Mouse (Mus musculus): Measurements from ENCODE around the gene Asah2. TPM values are rescaled to one million over a fixed set of nuclear protein-coding genes. Genes with fewer than 3 reads are reported as not detected.

The Asah2 gene
- total and polyA plus RNA-seq, 2 experiments from 2014 or later, result 0.49 to 3.4 TPM

DNA sequence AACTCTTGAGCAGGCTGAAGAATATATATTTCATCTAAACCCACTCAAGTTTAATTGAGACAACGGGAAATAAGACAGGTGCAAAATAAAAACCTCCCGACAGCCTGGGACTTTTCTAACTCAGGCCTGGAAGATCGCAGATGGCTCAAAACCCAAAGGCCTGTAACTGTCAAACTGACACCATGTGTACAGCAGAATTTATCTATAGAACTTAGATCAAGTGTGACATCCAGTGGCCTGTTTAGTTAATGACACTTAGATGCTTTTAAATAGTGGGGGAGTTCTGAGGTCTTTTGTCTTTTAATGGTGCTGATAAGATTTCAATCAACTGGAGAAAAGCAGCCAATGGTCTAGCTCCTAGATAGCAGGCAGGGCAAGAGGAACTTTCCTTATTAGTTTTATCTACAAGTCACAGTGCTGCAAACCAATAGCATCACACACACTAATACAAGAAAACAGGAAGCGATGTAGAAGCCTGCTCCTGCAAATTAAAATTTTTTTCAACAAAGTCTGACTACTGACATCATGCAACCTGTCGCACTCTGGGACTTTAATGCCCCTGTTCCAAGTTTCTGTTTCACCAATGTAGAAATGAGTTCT lies 140.0 kb downstream of the Asah2 start:
- no peak overlapping the region for H3K27ac ChIP-seq (ENCODE audit: low read depth, low read length)
- DNase-seq (ENCODE audit: low spot score), result peak; percentile 70
- WGBS, result 69% methylated on average over 5 of the region's 5 CpGs
- TF ChIP-seq CTCF (IDR thresholded peaks at IDR 0.05), result peak; percentile 67
- no peak overlapping the region for H3K4me2 ChIP-seq (ENCODE audit: low read depth, low read length, poor library complexity, severe bottlenecking)
- H3K27me3 ChIP-seq (ENCODE audit: insufficient read depth, low read length), result no peaks in the 10 kb centered on the region
- H3K9ac ChIP-seq (replicated peaks; ENCODE audit: low read length, poor library complexity, severe bottlenecking), result no peak overlapping the region
- no peaks in the 10 kb centered on the region for H3K9me3 ChIP-seq (ENCODE audit: low read length)
- ATAC-seq (ENCODE audit: low FRiP score), result no peak
- H3K4me3 ChIP-seq (ENCODE audit: low read depth, low read length), result no peak overlapping the region
- no peaks in the 10 kb centered on the region for H3K36me3 ChIP-seq (ENCODE audit: insufficient read depth, low read length)
- H3K4me1 ChIP-seq (ENCODE audit: insufficient read depth, low read length), result no peaks in the 10 kb centered on the region

DNA sequence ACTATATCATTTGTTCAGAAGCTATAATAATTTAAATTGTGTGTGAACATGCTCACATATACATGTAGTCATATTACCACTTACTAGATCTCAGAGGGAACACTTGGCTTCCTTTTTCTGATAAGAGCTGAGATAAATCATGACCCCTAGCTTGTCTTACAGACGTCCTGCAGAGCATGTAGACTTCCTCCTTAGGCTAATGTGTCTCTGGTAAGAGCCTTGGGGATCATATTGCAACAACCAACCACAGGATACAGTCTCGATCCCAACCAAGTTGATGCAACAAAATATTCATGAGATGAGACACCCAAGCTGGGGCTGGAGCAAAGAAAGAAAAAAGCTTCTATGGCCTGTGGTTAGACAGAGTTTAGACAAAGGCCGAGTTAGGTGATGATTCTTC lies 144.9 kb downstream of the Asah2 start:
- no peak for ATAC-seq (ENCODE audit: low FRiP score)
- no peak overlapping the region for H3K4me3 ChIP-seq (ENCODE audit: low read depth, low read length)
- no peaks in the 10 kb centered on the region for H3K9me3 ChIP-seq (ENCODE audit: low read length)
- DNase-seq (ENCODE audit: low spot score), result no peak
- H3K27me3 ChIP-seq (ENCODE audit: insufficient read depth, low read length), result no peaks in the 10 kb centered on the region
- no peaks in the 10 kb centered on the region for H3K36me3 ChIP-seq (ENCODE audit: insufficient read depth, low read length)
- TF ChIP-seq CTCF (IDR thresholded peaks at IDR 0.05), result no peak
- no peak overlapping the region for H3K9ac ChIP-seq (replicated peaks; ENCODE audit: low read length, poor library complexity, severe bottlenecking)
- no peak overlapping the region for H3K4me2 ChIP-seq (ENCODE audit: low read depth, low read length, poor library complexity, severe bottlenecking)
- H3K27ac ChIP-seq (ENCODE audit: low read depth, low read length), result no peak overlapping the region
- H3K4me1 ChIP-seq (ENCODE audit: insufficient read depth, low read length), result no peaks in the 10 kb centered on the region
- WGBS, result 68% methylated on average over 3 of the region's 3 CpGs

DNA sequence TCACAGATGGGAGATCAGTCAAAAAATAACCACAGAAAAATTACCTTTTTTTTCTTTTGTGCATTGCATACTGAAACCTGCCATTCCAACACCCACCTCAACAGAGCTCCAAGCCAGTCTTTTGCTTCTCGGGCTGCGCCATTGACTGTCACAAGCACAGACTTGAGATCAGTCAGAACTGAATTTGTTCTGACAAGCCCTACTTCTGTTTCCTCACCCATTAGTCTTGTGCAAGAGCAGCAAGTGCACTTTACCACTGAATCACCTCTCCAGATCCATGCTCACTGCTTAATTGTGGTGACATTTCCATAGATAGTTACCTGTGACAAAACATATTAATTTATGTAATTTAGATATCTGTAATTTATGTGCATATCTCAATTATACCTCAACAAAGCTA lies 147.6 kb downstream of the Asah2 start:
- Histone ChIP-seq H3K36me3 (ENCODE audit: insufficient read depth, low read length) (no peaks in the 10 kb centered on the region), H3K9me3 (ENCODE audit: low read length) (no peaks in the 10 kb centered on the region), H3K4me3 (ENCODE audit: low read depth, low read length) (no peak overlapping the region), H3K27ac (ENCODE audit: low read depth, low read length) (no peak overlapping the region), H3K9ac (replicated peaks; ENCODE audit: low read length, poor library complexity, severe bottlenecking) (no peak overlapping the region), H3K4me2 (ENCODE audit: low read depth, low read length, poor library complexity, severe bottlenecking) (no peak overlapping the region), H3K4me1 (ENCODE audit: insufficient read depth, low read length) (no peaks in the 10 kb centered on the region), H3K27me3 (ENCODE audit: insufficient read depth, low read length) (no peaks in the 10 kb centered on the region)
- ATAC-seq (ENCODE audit: low FRiP score) (no peak), DNase-seq (ENCODE audit: low spot score) (no peak)
- no peak for TF ChIP-seq CTCF (IDR thresholded peaks at IDR 0.05)
- WGBS, result 94% methylated on average over 2 of the region's 2 CpGs

DNA sequence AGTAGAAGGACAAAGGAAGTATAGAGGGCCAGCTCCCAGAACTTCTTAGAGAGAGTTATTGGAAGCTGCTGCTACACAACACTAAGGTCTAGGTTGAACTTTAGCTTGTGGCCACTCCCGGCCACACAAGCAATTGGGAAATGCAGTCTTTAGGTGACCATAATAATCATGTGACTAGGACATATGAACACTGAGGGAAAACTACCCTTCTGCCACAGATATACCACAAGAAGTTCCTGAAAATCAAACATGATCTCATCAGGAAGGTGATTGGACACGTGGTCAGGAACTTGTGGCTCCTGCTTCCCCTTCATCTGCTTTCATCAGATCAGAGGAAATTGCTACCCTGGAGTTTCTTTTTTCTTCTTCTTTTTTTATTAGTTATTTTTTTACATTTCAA lies 151.7 kb downstream of the Asah2 start:
- no peaks in the 10 kb centered on the region for H3K36me3 ChIP-seq (ENCODE audit: insufficient read depth, low read length)
- no peak overlapping the region for H3K9ac ChIP-seq (replicated peaks; ENCODE audit: low read length, poor library complexity, severe bottlenecking)
- H3K4me1 ChIP-seq (ENCODE audit: insufficient read depth, low read length), result no peaks in the 10 kb centered on the region
- H3K27me3 ChIP-seq (ENCODE audit: insufficient read depth, low read length), result no peaks in the 10 kb centered on the region
- H3K4me2 ChIP-seq (ENCODE audit: low read depth, low read length, poor library complexity, severe bottlenecking), result no peak overlapping the region
- WGBS, result 84% methylated on average over 2 of the region's 2 CpGs
- no peak overlapping the region for H3K4me3 ChIP-seq (ENCODE audit: low read depth, low read length)
- H3K27ac ChIP-seq (ENCODE audit: low read depth, low read length), result no peak overlapping the region
- ATAC-seq (ENCODE audit: low FRiP score) (no peak), DNase-seq (ENCODE audit: low spot score) (no peak)
- no peak for TF ChIP-seq CTCF (IDR thresholded peaks at IDR 0.05)
- no peaks in the 10 kb centered on the region for H3K9me3 ChIP-seq (ENCODE audit: low read length)

DNA sequence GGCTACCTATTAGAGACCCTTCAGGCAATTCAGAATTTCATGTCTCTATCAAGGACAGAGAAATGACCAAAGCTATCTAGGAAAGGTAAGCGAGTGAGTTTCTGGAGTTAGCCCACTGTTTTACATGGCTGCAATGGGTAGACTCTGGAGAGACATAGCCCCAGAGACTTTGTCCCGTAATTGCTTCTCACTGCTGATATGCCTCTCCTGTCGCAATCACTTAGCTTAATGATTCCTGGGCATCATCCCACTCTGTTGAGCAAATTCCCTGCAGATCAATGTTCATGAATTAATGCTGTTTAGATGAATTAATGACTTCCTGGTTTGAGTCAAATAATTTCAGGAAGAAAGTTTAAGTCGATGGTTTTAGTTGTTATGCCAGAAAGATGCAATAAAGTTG lies 153.3 kb downstream of the Asah2 start:
- Histone ChIP-seq H3K9me3 (ENCODE audit: low read length) (no peaks in the 10 kb centered on the region), H3K36me3 (ENCODE audit: insufficient read depth, low read length) (no peaks in the 10 kb centered on the region), H3K27ac (ENCODE audit: low read depth, low read length) (no peak overlapping the region), H3K4me3 (ENCODE audit: low read depth, low read length) (no peak overlapping the region), H3K27me3 (ENCODE audit: insufficient read depth, low read length) (no peaks in the 10 kb centered on the region), H3K4me2 (ENCODE audit: low read depth, low read length, poor library complexity, severe bottlenecking) (no peak overlapping the region), H3K4me1 (ENCODE audit: insufficient read depth, low read length) (no peaks in the 10 kb centered on the region), H3K9ac (replicated peaks; ENCODE audit: low read length, poor library complexity, severe bottlenecking) (no peak overlapping the region)
- ATAC-seq (ENCODE audit: low FRiP score), result no peak
- 90% methylated on average over 4 of the region's 4 CpGs for WGBS
- DNase-seq (ENCODE audit: low spot score), result no peak
- no peak for TF ChIP-seq CTCF (IDR thresholded peaks at IDR 0.05)

DNA sequence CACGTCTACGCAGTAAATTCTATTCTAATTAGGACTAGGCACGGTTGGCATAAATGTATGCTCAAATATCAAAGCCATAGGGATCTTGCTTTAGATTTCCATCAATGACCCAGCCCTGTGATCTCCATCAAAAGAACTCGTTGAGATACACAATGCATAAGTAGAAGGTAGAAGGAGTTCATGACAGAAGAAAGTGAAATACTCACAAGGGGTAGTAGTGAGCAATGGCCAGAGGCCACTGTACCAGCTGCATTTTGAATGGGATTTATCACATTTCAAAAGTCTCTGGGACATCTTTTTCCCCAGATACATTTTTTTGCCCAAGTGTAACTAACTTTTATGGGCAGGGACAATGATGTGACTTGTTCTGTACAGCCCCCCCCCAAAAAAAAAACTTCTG lies 153.7 kb downstream of the Asah2 start:
- ATAC-seq (ENCODE audit: low FRiP score), result no peak
- no peak overlapping the region for H3K4me3 ChIP-seq (ENCODE audit: low read depth, low read length)
- no peak for TF ChIP-seq CTCF (IDR thresholded peaks at IDR 0.05)
- WGBS, result 88% methylated on average over 4 of the region's 4 CpGs
- no peak for DNase-seq (ENCODE audit: low spot score)
- H3K9ac ChIP-seq (replicated peaks; ENCODE audit: low read length, poor library complexity, severe bottlenecking), result no peak overlapping the region
- H3K27me3 ChIP-seq (ENCODE audit: insufficient read depth, low read length), result no peaks in the 10 kb centered on the region
- H3K27ac ChIP-seq (ENCODE audit: low read depth, low read length), result no peak overlapping the region
- no peak overlapping the region for H3K4me2 ChIP-seq (ENCODE audit: low read depth, low read length, poor library complexity, severe bottlenecking)
- H3K4me1 ChIP-seq (ENCODE audit: insufficient read depth, low read length), result no peaks in the 10 kb centered on the region
- no peaks in the 10 kb centered on the region for H3K9me3 ChIP-seq (ENCODE audit: low read length)
- H3K36me3 ChIP-seq (ENCODE audit: insufficient read depth, low read length), result no peaks in the 10 kb centered on the region
